Mouse (Mus musculus): Measurements from ENCODE around the gene E130308A19Rik. TPM values are rescaled to one million over a fixed set of nuclear protein-coding genes. Genes with fewer than 3 reads are reported as not detected.
A peak's percentile ranks its signal among the peaks of the same experiment; 100 is the strongest.

The E130308A19Rik gene
- polyA plus RNA-seq, 1 experiment from 2014 or later = 24.1 TPM

- Histone ChIP-seq H3K4me1 (replicated peaks; ENCODE audit: control insufficient read depth, insufficient read depth, low read length) (no peaks in the 10 kb centered on the region), H3K4me3 (ENCODE audit: low read depth, low read length) (no peak overlapping the region), H3K4me2 (ENCODE audit: low read length) (no peak overlapping the region), H3K9ac (ENCODE audit: low read length) (no peak overlapping the region), H3K27me3 (replicated peaks; ENCODE audit: control insufficient read depth, insufficient read depth, low read length) (no peaks in the 10 kb centered on the region), H3K27ac (ENCODE audit: low read depth) (no peak overlapping the region), H3K9me3 (ENCODE audit: control insufficient read depth, low read length) (no peaks in the 10 kb centered on the region), H3K36me3 (ENCODE audit: control insufficient read depth, insufficient read depth, low read length) (no peaks in the 10 kb centered on the region; the same call in 1 of the 2 replicates)
- DNase-seq (ENCODE audit: low spot score) (no peak), ATAC-seq (replicated peaks; ENCODE audit: low FRiP score, low TSS enrichment, low read depth) (no peak)
- WGBS = 81% methylated on average over 2 of the region's 2 CpGs
These were observed 31.4 kb upstream of the E130308A19Rik start for GRCm38 (mm10) chr4:59594614-59595013.

- H3K4me2 ChIP-seq (ENCODE audit: low read length) = no peak overlapping the region
- H3K27ac ChIP-seq (ENCODE audit: low read depth) = no peak overlapping the region
- no peak overlapping the region for H3K4me3 ChIP-seq (ENCODE audit: low read depth, low read length)
- no peaks in the 10 kb centered on the region; the same call in 1 of the 2 replicates for H3K36me3 ChIP-seq (ENCODE audit: control insufficient read depth, insufficient read depth, low read length)
- WGBS = 82% methylated on average over 2 of the region's 2 CpGs
- no peaks in the 10 kb centered on the region for H3K4me1 ChIP-seq (replicated peaks; ENCODE audit: control insufficient read depth, insufficient read depth, low read length)
- no peaks in the 10 kb centered on the region for H3K9me3 ChIP-seq (ENCODE audit: control insufficient read depth, low read length)
- DNase-seq (ENCODE audit: low spot score) (no peak), ATAC-seq (replicated peaks; ENCODE audit: low FRiP score, low TSS enrichment, low read depth) (no peak)
- no peaks in the 10 kb centered on the region for H3K27me3 ChIP-seq (replicated peaks; ENCODE audit: control insufficient read depth, insufficient read depth, low read length)
- H3K9ac ChIP-seq (ENCODE audit: low read length) = no peak overlapping the region
These were observed 29.5 kb upstream of the E130308A19Rik start for GRCm38 (mm10) chr4:59596556-59596955.

- no peak overlapping the region for H3K9ac ChIP-seq (ENCODE audit: low read length)
- DNase-seq (ENCODE audit: low spot score) (no peak), ATAC-seq (replicated peaks; ENCODE audit: low FRiP score, low TSS enrichment, low read depth) (no peak)
- no peaks in the 10 kb centered on the region for H3K4me1 ChIP-seq (replicated peaks; ENCODE audit: control insufficient read depth, insufficient read depth, low read length)
- H3K36me3 ChIP-seq (ENCODE audit: control insufficient read depth, insufficient read depth, low read length) = no peaks in the 10 kb centered on the region
- no peaks in the 10 kb centered on the region for H3K27me3 ChIP-seq (replicated peaks; ENCODE audit: control insufficient read depth, insufficient read depth, low read length)
- no peak overlapping the region for H3K4me2 ChIP-seq (ENCODE audit: low read length)
- H3K4me3 ChIP-seq (ENCODE audit: low read depth, low read length) = no peak overlapping the region
- no peaks in the 10 kb centered on the region for H3K9me3 ChIP-seq (ENCODE audit: control insufficient read depth, low read length)
- H3K27ac ChIP-seq (ENCODE audit: low read depth) = no peak overlapping the region
- WGBS = 89% methylated on average over 4 of the region's 4 CpGs
These were observed 23.3 kb upstream of the E130308A19Rik start for GRCm38 (mm10) chr4:59602704-59603103.

GRCm38 (mm10) chr4:59604892-59605291 is 21.1 kb upstream of the E130308A19Rik start:
- no peak for ATAC-seq (replicated peaks; ENCODE audit: low FRiP score, low TSS enrichment, low read depth)
- H3K27ac ChIP-seq (ENCODE audit: low read depth) = no peak overlapping the region
- H3K36me3 ChIP-seq (ENCODE audit: control insufficient read depth, insufficient read depth, low read length) = no peaks in the 10 kb centered on the region
- no peak overlapping the region for H3K9ac ChIP-seq (ENCODE audit: low read length)
- no peak for DNase-seq (ENCODE audit: low spot score)
- H3K9me3 ChIP-seq (ENCODE audit: control insufficient read depth, low read length) = no peaks in the 10 kb centered on the region
- no peaks in the 10 kb centered on the region for H3K4me1 ChIP-seq (replicated peaks; ENCODE audit: control insufficient read depth, insufficient read depth, low read length)
- H3K4me3 ChIP-seq (ENCODE audit: low read depth, low read length) = no peak overlapping the region
- H3K4me2 ChIP-seq (ENCODE audit: low read length) = no peak overlapping the region
- WGBS = 73% methylated on average over 3 of the region's 3 CpGs
- no peaks in the 10 kb centered on the region for H3K27me3 ChIP-seq (replicated peaks; ENCODE audit: control insufficient read depth, insufficient read depth, low read length)

- H3K27ac ChIP-seq (ENCODE audit: low read depth) = no peak overlapping the region
These were observed 20.5 kb upstream of the E130308A19Rik start for GRCm38 (mm10) chr4:59605501-59605900.

GRCm38 (mm10) chr4:59610411-59610810 is 15.6 kb upstream of the E130308A19Rik start:
- DNase-seq (ENCODE audit: low spot score) (no peak), ATAC-seq (replicated peaks; ENCODE audit: low FRiP score, low TSS enrichment, low read depth) (no peak)
- H3K27me3 ChIP-seq (replicated peaks; ENCODE audit: control insufficient read depth, insufficient read depth, low read length) = no peaks in the 10 kb centered on the region
- H3K9me3 ChIP-seq (ENCODE audit: control insufficient read depth, low read length) = no peaks in the 10 kb centered on the region
- H3K36me3 ChIP-seq (ENCODE audit: control insufficient read depth, insufficient read depth, low read length) = no peaks in the 10 kb centered on the region
- H3K9ac ChIP-seq (ENCODE audit: low read length) = no peak overlapping the region
- H3K4me1 ChIP-seq (replicated peaks; ENCODE audit: control insufficient read depth, insufficient read depth, low read length) = no peaks in the 10 kb centered on the region
- H3K4me2 ChIP-seq (ENCODE audit: low read length) = no peak overlapping the region
- WGBS = 71% methylated on average over 3 of the region's 3 CpGs
- no peak overlapping the region for H3K27ac ChIP-seq (ENCODE audit: low read depth)
- H3K4me3 ChIP-seq (ENCODE audit: low read depth, low read length) = no peak overlapping the region

More at GRCm38 (mm10) chr4:59605501-59605900, 20.5 kb upstream of the E130308A19Rik start:
- Histone ChIP-seq H3K4me3 (ENCODE audit: low read depth, low read length) (no peak overlapping the region), H3K4me1 (replicated peaks; ENCODE audit: control insufficient read depth, insufficient read depth, low read length) (no peaks in the 10 kb centered on the region), H3K9ac (ENCODE audit: low read length) (no peak overlapping the region), H3K27me3 (replicated peaks; ENCODE audit: control insufficient read depth, insufficient read depth, low read length) (no peaks in the 10 kb centered on the region), H3K9me3 (ENCODE audit: control insufficient read depth, low read length) (no peaks in the 10 kb centered on the region), H3K4me2 (ENCODE audit: low read length) (no peak overlapping the region), H3K36me3 (ENCODE audit: control insufficient read depth, insufficient read depth, low read length) (no peaks in the 10 kb centered on the region)
- DNase-seq (ENCODE audit: low spot score) = no peak
- ATAC-seq (replicated peaks; ENCODE audit: low FRiP score, low TSS enrichment, low read depth) = no peak
- WGBS = 97% methylated on average over 3 of the region's 3 CpGs

- Histone ChIP-seq H3K36me3 (ENCODE audit: control insufficient read depth, insufficient read depth, low read length) (no peaks in the 10 kb centered on the region), H3K27ac (ENCODE audit: low read depth) (no peak overlapping the region), H3K4me3 (ENCODE audit: low read depth, low read length) (no peak overlapping the region), H3K27me3 (replicated peaks; ENCODE audit: control insufficient read depth, insufficient read depth, low read length) (no peaks in the 10 kb centered on the region), H3K9me3 (ENCODE audit: control insufficient read depth, low read length) (no peaks in the 10 kb centered on the region), H3K9ac (ENCODE audit: low read length) (no peak overlapping the region), H3K4me2 (ENCODE audit: low read length) (no peak overlapping the region), H3K4me1 (replicated peaks; ENCODE audit: control insufficient read depth, insufficient read depth, low read length) (no peaks in the 10 kb centered on the region)
- DNase-seq (ENCODE audit: low spot score) (no peak), ATAC-seq (replicated peaks; ENCODE audit: low FRiP score, low TSS enrichment, low read depth) (no peak)
- WGBS = 23% methylated on average over 1 of the region's 1 CpGs
These were observed 11.0 kb upstream of the E130308A19Rik start for GRCm38 (mm10) chr4:59614986-59615385.

GRCm38 (mm10) chr4:59619611-59620245 is 6.3 kb upstream of the E130308A19Rik start:
- DNase-seq (ENCODE audit: low spot score) = no peak
- no peaks in the 10 kb centered on the region for H3K27me3 ChIP-seq (replicated peaks; ENCODE audit: control insufficient read depth, insufficient read depth, low read length)
- no peaks in the 10 kb centered on the region for H3K4me1 ChIP-seq (replicated peaks; ENCODE audit: control insufficient read depth, insufficient read depth, low read length)
- H3K4me2 ChIP-seq (ENCODE audit: low read length) = no peak overlapping the region
- H3K9me3 ChIP-seq (ENCODE audit: control insufficient read depth, low read length) = no peaks in the 10 kb centered on the region
- no peaks in the 10 kb centered on the region for H3K36me3 ChIP-seq (ENCODE audit: control insufficient read depth, insufficient read depth, low read length)
- H3K27ac ChIP-seq (ENCODE audit: low read depth) = no peak overlapping the region
- no peak overlapping the region for H3K4me3 ChIP-seq (ENCODE audit: low read depth, low read length)
- WGBS = 87% methylated on average over 5 of the region's 5 CpGs
- no peak overlapping the region for H3K9ac ChIP-seq (ENCODE audit: low read length)
- ATAC-seq (replicated peaks; ENCODE audit: low FRiP score, low TSS enrichment, low read depth) = no peak

- H3K4me3 ChIP-seq (ENCODE audit: low read depth, low read length) = peak overlapping the region; percentile 91
- peak overlapping the region; percentile 78 for H3K4me2 ChIP-seq (ENCODE audit: low read length)
- H3K4me1 ChIP-seq (replicated peaks; ENCODE audit: control insufficient read depth, insufficient read depth, low read length) = peaks cover 12% of the 10 kb centered on the region
- peak overlapping the region; percentile 81 for H3K9ac ChIP-seq (ENCODE audit: low read length)
- H3K27me3 ChIP-seq (replicated peaks; ENCODE audit: control insufficient read depth, insufficient read depth, low read length) = no peaks in the 10 kb centered on the region
- no peaks in the 10 kb centered on the region for H3K9me3 ChIP-seq (ENCODE audit: control insufficient read depth, low read length)
- ATAC-seq (replicated peaks; ENCODE audit: low FRiP score, low TSS enrichment, low read depth) = peak; percentile 63
- under 1% methylated on average over 18 of the region's 18 CpGs for WGBS
- H3K27ac ChIP-seq (ENCODE audit: low read depth) = peak overlapping the region; percentile 34; the same call in 1 of the 2 replicates
- H3K36me3 ChIP-seq (ENCODE audit: control insufficient read depth, insufficient read depth, low read length) = no peaks in the 10 kb centered on the region
- DNase-seq (ENCODE audit: low spot score) = no peak
These were observed 374 bp upstream of the E130308A19Rik start for GRCm38 (mm10) chr4:59625676-59625997.

Data from intestine, embryonic 14.5 days (tissue).